Mouse (Mus musculus) intestine, embryonic 14.5 days (tissue): ENCODE data around the gene Cfap77. TPM values are rescaled to one million over a fixed set of nuclear protein-coding genes. Genes with fewer than 3 reads are reported as not detected.

Experiments
- ATAC-seq: fragments of 200-750 bp; cut with Nextera tagmentation; replicated peaks from 2 replicates; pipeline ENCODE4 v1.8.0; 2017; ENCODE audit warnings: low read depth, moderate number of reproducible peaks, moderate TSS enrichment, moderate library complexity; ENCODE audit not compliant: low FRiP score, low TSS enrichment
- DNase-seq: peaks from one replicate; pipeline ENCODE4 v3.0.0-alpha.2; 2018; ENCODE audit warnings: low spot score
- H3K27ac ChIP-seq: fragments of 300-500 bp; sonication (generic); 2 replicates; pipeline ENCODE4 v1.5.1; 2014; ENCODE audit warnings: low read depth, mild to moderate bottlenecking, control low read depth
- H3K27me3 ChIP-seq: fragments of 300-500 bp; sonication (generic); replicated peaks from 2 replicates; pipeline ENCODE4 v1.6.1; 2014; ENCODE audit warnings: low read length, control low read depth; ENCODE audit not compliant: control insufficient read depth, insufficient read depth
- H3K36me3 ChIP-seq: fragments of 300-500 bp; sonication (generic); 2 replicates; pipeline ENCODE4 v1.6.1; 2014; ENCODE audit warnings: low read length, control low read depth; ENCODE audit not compliant: control insufficient read depth, insufficient read depth
- H3K4me1 ChIP-seq: fragments of 300-500 bp; sonication (generic); replicated peaks from 2 replicates; pipeline ENCODE4 v1.6.1; 2014; ENCODE audit warnings: low read length, control low read depth, mixed read lengths; ENCODE audit not compliant: control insufficient read depth, insufficient read depth
- H3K4me2 ChIP-seq: fragments of 300-500 bp; sonication (generic); 2 replicates; pipeline ENCODE4 v1.6.1; 2014; ENCODE audit warnings: low read length
- H3K4me3 ChIP-seq: fragments of 300-500 bp; sonication (generic); 2 replicates; pipeline ENCODE4 v1.5.1; 2014; ENCODE audit warnings: low read depth, low read length, control low read depth, mixed read lengths
- H3K9ac ChIP-seq: fragments of 300-500 bp; sonication (generic); 2 replicates; pipeline ENCODE4 v1.6.1; 2014; ENCODE audit warnings: mild to moderate bottlenecking, low read length
- H3K9me3 ChIP-seq: fragments of 300-500 bp; sonication (generic); 2 replicates; pipeline ENCODE4 v1.6.1; 2016; ENCODE audit warnings: low read length, control low read depth; ENCODE audit not compliant: control insufficient read depth
- WGBS: fragments of 180-500 bp; shearing (Covaris S2); extraction: QIAGEN DNeasy Blood & Tissue Kit; methylation state at CpG from one replicate; pipeline ENCODE4 v1.1.7; 2014; 5-methylcytosine and 5-hydroxymethylcytosine counted together
- polyA plus RNA-seq: library from polyadenylated mRNA; unstranded; fragments of >200 nt; fragmentation: Nextera tagmentation; extraction: Ambion mirVana; gene quantifications from 2 replicates; pipeline ENCODE4 v1.2.1, GENCODE M21; 2014

Cfap77 gene
- polyA plus RNA-seq, 1 experiment from 2014 or later: 0.70 TPM

DNA sequence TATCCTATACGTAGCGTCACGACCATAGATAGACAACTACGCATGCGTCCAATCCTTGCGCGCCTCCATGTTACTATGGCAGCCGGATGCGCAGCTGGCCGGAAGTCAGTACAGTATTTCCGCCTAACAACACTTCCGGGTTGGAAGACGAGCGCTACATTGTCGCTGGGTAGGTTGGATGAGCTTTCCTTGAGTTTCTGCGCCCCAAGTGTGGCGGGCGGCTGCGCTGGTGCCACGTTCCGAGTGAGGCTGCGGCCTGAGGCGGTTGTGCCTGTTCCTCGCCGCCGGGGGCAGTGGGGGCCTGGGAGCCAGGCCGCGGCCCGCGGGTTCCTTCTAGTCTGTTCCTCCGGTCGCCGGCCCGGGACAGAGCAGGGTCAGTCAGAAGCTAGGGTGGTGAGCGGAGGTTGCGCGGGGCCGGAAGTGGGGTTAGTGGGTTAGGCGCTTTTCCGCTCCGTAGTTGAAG is 5.3 kb upstream of the Cfap77 start, which contains the start of gene Ttf1:
Ttf1 (plus strand) TSS at position 128 of the 463 bp plus-strand sequence.
- WGBS: under 1% methylated on average over 40 of the region's 41 CpGs
- Histone ChIP-seq H3K4me2 (peak within 1 kb of the TSS; percentile 91), H3K9ac (peak within 1 kb of the TSS; percentile 71), H3K9me3 (no peaks in the 10 kb centered on the region), H3K27me3 (no peaks in the 10 kb centered on the region; the same call in 1 of the 2 replicates), H3K4me1 (peaks cover 8% of the 10 kb centered on the region), H3K27ac (peak within 1 kb of the TSS; percentile 91), H3K36me3 (no peaks in the 10 kb centered on the region), H3K4me3 (peak within 1 kb of the TSS; percentile 90)
- DNase-seq (peak; percentile 92), ATAC-seq (peak; percentile 94)

DNA sequence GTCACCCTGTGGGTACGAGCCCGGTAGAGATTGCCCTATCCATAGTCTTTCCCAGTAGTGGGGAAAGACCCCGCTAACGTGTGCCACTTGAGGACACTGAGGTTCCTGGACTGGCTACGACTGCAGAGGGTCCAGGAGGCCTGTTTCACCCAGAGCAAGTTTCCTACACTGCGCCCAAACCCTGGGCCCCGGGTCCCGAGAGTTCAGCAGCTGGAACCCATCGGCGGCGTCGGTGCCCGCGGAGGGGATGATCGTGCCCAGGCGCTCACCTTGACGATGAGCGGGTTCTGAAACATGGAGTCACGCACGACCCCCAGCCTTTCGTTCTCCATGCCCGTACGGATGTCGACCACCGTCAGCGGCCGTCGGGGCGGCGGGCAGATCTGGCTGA is 326 bp downstream of the Cfap77 start:
- peak overlapping the region; percentile 83 for H3K4me2 ChIP-seq
- DNase-seq: peak; percentile 65
- H3K27me3 ChIP-seq: peaks cover 5% of the 10 kb centered on the region
- H3K4me1 ChIP-seq: peaks cover 4% of the 10 kb centered on the region; the same call in 1 of the 2 replicates
- H3K27ac ChIP-seq: 0 out of 2 replicates have a peak overlapping the region, but pooled peaks have one; percentile 47
- H3K4me3 ChIP-seq: peak overlapping the region; percentile 46
- peak overlapping the region; percentile 72; the same call in 1 of the 2 replicates for H3K9ac ChIP-seq
- no peaks in the 10 kb centered on the region for H3K36me3 ChIP-seq
- ATAC-seq: peak; percentile 32; the same call in 1 of the 2 replicates
- no peaks in the 10 kb centered on the region for H3K9me3 ChIP-seq
- WGBS: 4% methylated on average over 30 of the region's 30 CpGs

DNA sequence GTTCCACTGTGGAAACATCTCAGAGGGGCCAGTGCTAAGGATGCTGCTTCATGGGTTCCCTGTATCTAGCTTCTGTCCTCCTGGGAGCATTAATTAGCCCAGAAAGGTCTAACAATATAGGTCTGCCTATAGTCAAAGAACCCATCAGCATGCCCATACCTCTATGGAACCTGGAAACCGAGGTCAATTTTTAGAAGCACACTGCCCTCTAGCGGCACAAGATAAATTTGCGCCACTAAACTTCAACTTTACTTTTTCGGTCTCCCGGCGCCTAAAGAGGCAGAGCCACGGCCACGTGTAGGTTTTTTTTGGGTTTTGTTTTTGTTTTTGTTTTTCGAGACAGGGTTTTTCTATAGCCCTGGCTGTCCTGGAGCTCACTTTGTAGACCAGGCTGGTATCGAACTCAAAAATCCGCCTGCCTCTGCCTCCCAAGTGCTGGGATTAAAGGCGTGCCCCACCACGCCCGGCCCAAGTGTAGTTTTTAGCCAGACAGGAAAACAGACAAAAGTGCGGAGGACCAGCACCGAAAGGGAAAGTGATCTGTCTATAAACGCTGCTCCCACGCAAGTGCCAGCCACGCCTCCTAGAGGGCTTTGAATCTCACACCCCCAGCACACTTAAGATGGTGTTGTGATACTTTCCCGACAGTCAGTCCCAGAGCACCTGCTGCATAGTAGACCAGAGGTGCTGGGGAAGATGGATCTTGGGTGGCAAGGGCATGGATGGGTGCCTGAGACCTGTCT is 893 bp downstream of the Cfap77 start:
- WGBS: 3% methylated on average over 20 of the region's 20 CpGs
- H3K27ac ChIP-seq: no peak overlapping the region
- no peaks in the 10 kb centered on the region for H3K36me3 ChIP-seq
- H3K4me3 ChIP-seq: peak overlapping the region; percentile 46; the same call in 1 of the 2 replicates
- peaks cover 5% of the 10 kb centered on the region for H3K27me3 ChIP-seq
- H3K4me1 ChIP-seq: peaks cover 4% of the 10 kb centered on the region; the same call in 1 of the 2 replicates
- no peak overlapping the region for H3K9ac ChIP-seq
- ATAC-seq (peak; percentile 64), DNase-seq (peak; percentile 82)
- H3K4me2 ChIP-seq: peak overlapping the region; percentile 83
- H3K9me3 ChIP-seq: no peaks in the 10 kb centered on the region

DNA sequence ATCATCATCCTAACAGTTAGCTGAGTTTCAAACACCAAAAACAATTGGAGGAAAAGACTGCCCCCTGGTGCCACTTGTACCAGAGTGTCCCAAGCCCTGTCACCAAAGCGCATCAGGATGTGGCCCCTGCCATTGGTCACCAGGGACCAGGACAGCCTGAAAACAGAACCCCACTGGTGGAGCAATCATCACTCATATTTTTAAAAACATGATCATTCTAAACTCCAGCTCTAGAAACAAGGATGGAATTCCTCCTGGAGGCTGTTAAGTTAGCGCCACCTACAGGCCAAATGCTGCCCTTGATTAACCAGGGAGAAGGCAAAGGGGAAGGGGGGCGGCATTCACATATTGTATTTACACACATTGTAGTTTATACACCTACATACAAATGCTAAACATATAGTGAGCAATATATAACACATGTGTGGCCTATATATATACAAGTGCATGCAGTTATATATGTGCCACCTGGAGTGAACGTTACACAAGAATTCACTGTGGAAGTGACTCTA is 1.9 kb downstream of the Cfap77 start:
- Histone ChIP-seq H3K9ac (no peak overlapping the region), H3K4me1 (peaks cover 4% of the 10 kb centered on the region; the same call in 1 of the 2 replicates), H3K4me3 (no peak overlapping the region), H3K27me3 (peaks cover 5% of the 10 kb centered on the region), H3K9me3 (no peaks in the 10 kb centered on the region), H3K27ac (no peak overlapping the region), H3K36me3 (no peaks in the 10 kb centered on the region), H3K4me2 (no peak overlapping the region)
- ATAC-seq (no peak; the same call in 1 of the 2 replicates), DNase-seq (peak; percentile 90)
- 31% methylated on average over 4 of the region's 4 CpGs for WGBS

DNA sequence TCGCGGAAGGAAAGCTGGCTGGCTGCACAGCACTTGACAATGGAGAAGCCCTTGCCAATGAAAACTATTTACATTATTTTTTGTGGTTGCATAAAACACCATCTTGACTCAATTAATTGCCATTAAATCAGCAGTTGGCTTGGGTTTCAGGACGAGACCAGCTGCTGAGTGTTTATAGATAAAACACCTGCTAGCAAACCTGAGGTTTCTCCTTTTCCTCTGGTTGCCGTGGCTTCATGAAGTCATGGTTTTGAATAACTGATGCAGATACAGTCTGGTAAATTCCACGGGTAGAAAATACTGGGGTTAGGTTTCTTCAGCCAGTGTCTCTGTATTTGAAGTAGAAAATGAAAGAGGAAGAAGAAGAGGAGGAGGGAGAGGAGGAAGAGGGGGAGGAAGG is 2.9 kb downstream of the Cfap77 start:
- H3K4me3 ChIP-seq: no peak overlapping the region
- 52% methylated on average over 5 of the region's 5 CpGs for WGBS
- ATAC-seq (no peak), DNase-seq (no peak)
- H3K9me3 ChIP-seq: no peaks in the 10 kb centered on the region
- peaks cover 5% of the 10 kb centered on the region for H3K27me3 ChIP-seq
- H3K4me2 ChIP-seq: no peak overlapping the region
- H3K9ac ChIP-seq: no peak overlapping the region
- H3K4me1 ChIP-seq: peaks cover 4% of the 10 kb centered on the region; the same call in 1 of the 2 replicates
- H3K27ac ChIP-seq: no peak overlapping the region
- H3K36me3 ChIP-seq: no peaks in the 10 kb centered on the region

DNA sequence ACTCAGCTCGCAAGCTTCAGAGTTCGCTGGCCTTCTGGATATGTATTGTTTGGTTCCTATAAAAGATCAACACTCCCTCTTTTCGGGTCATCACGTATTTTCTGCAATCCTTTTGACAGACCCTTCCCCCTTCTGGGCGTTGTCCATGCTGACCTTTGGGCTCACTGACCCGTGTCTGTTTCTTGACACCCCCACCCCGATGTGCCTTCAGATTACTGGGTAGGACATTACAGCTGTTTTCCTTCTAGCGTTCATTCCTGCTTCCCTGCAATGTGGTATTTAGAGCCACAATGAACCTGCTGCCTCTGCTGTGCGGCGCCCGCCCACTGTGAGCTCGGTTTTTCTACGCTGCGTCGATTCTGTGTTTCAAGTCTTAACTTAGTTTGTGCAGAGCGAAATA is 8.7 kb downstream of the Cfap77 start:
- Histone ChIP-seq H3K27ac (no peak overlapping the region), H3K36me3 (no peaks in the 10 kb centered on the region), H3K27me3 (peaks cover 12% of the 10 kb centered on the region), H3K4me3 (no peak overlapping the region), H3K4me2 (no peak overlapping the region), H3K9me3 (no peaks in the 10 kb centered on the region), H3K9ac (no peak overlapping the region), H3K4me1 (no peaks in the 10 kb centered on the region)
- DNase-seq: no peak
- ATAC-seq: no peak
- WGBS: 64% methylated on average over 16 of the region's 16 CpGs

DNA sequence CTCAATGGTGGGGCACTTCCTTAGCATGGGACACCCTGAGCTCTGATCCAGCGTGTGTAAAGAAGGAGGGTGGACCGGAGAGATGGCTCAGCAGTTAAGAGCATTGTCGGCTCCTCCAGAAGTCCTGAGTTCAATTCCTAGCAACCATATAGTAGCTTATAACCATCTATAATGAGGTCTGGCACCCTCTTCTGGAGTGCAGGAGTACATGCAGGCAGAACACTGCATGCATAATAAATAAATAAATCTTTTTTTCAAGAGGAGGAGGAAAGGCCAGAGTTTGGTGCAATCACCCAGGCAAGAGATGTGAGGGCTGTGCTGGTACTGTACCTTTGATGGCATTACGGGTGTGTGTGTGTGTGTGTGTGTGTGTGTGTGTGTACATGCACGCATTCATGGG is 12.7 kb downstream of the Cfap77 start:
- Histone ChIP-seq H3K9me3 (no peaks in the 10 kb centered on the region), H3K27ac (no peak overlapping the region), H3K4me1 (no peaks in the 10 kb centered on the region), H3K4me2 (no peak overlapping the region), H3K4me3 (no peak overlapping the region), H3K9ac (no peak overlapping the region), H3K36me3 (no peaks in the 10 kb centered on the region), H3K27me3 (peaks cover 33% of the 10 kb centered on the region)
- 86% methylated on average over 5 of the region's 5 CpGs for WGBS
- ATAC-seq (no peak), DNase-seq (no peak)

DNA sequence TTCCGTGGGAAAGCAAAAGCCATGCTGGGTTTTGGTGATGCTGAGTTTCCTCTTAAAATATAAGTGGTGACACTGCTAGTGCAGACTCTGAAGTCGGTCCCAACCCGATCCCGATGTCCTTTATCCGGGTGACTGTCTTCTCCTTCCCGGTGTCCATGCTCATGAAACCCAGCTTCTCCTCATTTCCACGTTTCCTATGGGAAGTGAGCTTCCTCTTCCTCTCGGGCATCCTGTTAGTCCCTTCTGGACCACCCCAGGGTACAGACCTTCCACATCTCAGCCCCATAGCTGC is 13.4 kb downstream of the Cfap77 start:
- no peaks in the 10 kb centered on the region for H3K9me3 ChIP-seq
- H3K4me3 ChIP-seq: no peak overlapping the region
- H3K27ac ChIP-seq: no peak overlapping the region
- DNase-seq (no peak), ATAC-seq (no peak)
- H3K4me1 ChIP-seq: no peaks in the 10 kb centered on the region
- no peaks in the 10 kb centered on the region for H3K36me3 ChIP-seq
- no peak overlapping the region for H3K9ac ChIP-seq
- H3K4me2 ChIP-seq: no peak overlapping the region
- 31% methylated on average over 8 of the region's 8 CpGs for whole genome bisulfite sequencing
- H3K27me3 ChIP-seq: peaks cover 33% of the 10 kb centered on the region
